Mouse (Mus musculus): Measurements from ENCODE around the gene Ogfod3.

The Ogfod3 gene

DNA sequence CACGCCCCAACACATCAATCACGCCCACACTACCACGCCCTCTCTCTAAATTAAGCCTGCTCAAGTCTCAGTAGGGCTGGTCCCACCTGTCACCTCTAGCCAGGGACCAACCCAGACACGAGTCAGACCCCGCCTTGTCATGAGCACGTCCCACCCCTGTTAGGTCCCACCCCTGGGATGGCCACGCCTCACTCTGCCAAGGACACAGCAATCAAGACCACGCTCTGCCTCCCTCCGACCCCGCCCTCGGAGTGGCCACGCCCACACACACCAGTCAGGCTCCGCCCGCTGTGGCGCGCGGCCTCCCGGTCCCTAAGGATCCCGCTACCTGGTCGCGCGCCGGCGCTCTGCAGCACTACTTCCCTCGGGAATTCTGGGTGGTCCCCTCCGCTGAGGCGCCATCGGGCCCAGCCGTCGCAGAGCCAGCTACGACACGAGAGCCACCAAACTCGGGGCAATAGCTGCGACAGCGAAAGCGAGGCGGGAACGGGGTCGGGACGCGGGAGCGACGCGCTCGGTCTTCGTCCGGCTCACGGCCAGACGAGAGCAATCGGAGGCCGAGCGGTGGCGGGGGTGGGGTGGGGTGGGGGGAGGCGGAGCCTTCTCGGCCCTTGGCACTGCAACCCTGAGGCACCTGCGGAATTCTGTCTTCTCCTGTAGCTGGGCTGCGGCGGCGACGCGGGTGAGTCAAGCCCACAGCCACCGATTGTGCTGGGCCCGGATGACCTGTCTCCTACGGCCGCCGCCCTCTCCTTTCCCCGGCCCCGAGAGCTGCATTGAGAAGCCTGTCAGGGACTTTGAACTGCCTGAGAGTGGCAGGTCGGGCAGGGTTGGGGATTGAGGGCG is at the start of gene Ogfod3, which contains the start of gene Hexdc:
Gene Ogfod3 (minus strand): TSS at position 551 of the 846 bp plus-strand sequence.
Gene Hexdc (plus strand): TSS at position 273 of the 846 bp plus-strand sequence.
- DNase-seq (ENCODE audit: low spot score in 2 of 2): peak; percentile 97

DNA sequence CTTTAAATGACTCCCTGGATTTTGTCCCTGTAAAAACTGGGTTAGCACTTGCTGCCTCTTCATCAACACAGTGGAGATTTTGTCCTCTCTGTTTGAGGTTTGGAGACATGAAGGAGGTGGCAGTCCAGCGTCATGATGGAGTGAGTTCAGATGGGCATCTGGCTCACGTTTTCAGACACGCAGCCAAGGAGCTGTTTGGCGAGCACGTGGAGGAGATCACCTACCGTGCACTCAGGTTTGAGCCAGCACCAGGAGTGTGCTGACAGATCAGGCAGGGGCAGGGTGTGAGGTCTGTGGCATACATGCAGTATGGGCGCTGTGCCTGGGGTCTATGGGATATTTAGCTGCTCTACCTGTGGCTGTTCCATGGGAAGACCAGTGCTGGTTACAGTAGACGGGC is 45.7 kb upstream of the Ogfod3 start:
- DNase-seq (ENCODE audit: low spot score in 2 of 2): no peak

- no peak for DNase-seq (ENCODE audit: low spot score in 2 of 2)
These were observed 35.2 kb upstream of the Ogfod3 start for GRCm38 (mm10) chr11:121239669-121240068.

GRCm38 (mm10) chr11:121237345-121238128 is 33.0 kb upstream of the Ogfod3 start:
- DNase-seq (ENCODE audit: low spot score in 2 of 2): peak in 1 of 2 experiments; percentile 50

- DNase-seq (ENCODE audit: low spot score in 2 of 2): peak; percentile 100
These were observed 32.2 kb upstream of the Ogfod3 start, which contains the start of gene Narf for GRCm38 (mm10) chr11:121236564-121237344. Gene Narf (plus strand): TSS chr11:121237253.

GRCm38 (mm10) chr11:121235475-121236238 is 31.1 kb upstream of the Ogfod3 start:
- peak in 1 of 2 experiments; percentile 50 for DNase-seq (ENCODE audit: low spot score in 2 of 2)

- no peak for DNase-seq (ENCODE audit: low spot score in 2 of 2)
These were observed 28.2 kb upstream of the Ogfod3 start for GRCm38 (mm10) chr11:121232706-121233105.

DNA sequence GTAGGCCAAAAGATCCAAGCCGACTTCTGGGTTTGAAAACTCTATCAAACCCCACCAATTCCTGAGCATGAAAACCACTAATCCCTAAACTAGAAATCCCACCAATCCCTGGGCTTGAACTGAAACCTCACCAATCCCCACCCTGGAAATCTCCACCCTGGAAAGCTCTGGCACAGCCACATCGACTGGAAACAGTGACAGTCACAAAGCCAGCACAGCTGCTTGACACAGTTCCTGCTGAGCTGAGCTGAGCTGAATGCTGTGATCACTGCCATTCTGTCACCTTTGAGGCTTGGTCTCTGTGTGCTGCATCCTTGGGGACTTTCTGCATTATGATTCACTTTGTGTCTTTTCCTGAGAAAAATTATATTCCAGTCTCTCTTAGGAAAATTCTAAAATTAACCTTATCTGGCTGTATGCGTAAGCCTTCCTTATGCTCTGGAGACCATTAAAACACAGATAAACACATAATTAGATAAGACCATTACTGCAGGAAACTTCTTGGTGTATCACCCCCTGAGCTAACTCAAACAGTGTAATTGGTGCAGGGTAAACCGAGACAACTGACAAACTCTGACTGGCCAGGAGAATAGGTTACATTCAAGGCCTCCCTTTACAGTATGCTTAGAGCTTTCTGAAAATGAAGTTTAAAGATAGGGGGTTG is 27.2 kb upstream of the Ogfod3 start:
- DNase-seq (ENCODE audit: low spot score in 2 of 2): no peak

DNA sequence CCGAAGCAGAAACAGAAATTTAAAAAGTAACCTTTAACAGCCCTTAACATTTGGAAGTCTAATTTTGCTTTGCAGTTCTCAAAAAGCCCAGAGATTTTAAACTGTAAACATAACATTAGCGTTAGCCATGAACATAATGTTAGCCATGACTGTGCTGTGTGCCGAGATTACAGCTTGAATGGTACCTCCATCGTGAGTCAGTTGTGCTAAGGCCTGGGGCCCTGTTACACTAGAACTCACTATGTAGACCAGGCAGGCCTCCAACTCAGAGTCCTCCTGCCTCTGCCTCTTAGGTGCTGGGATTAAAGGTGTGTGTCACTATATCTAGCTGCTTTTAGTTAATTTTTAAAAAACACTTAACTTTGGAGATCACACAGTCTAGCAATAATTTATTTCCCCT is 26.7 kb upstream of the Ogfod3 start:
- no peak for DNase-seq (ENCODE audit: low spot score in 2 of 2)

- DNase-seq (ENCODE audit: low spot score in 2 of 2): peak; percentile 74 to 77
These were observed 24.5 kb upstream of the Ogfod3 start, which contains the start of gene Cybc1 for GRCm38 (mm10) chr11:121229018-121229439. Gene Cybc1 (minus strand): TSS chr11:121229322.

DNA sequence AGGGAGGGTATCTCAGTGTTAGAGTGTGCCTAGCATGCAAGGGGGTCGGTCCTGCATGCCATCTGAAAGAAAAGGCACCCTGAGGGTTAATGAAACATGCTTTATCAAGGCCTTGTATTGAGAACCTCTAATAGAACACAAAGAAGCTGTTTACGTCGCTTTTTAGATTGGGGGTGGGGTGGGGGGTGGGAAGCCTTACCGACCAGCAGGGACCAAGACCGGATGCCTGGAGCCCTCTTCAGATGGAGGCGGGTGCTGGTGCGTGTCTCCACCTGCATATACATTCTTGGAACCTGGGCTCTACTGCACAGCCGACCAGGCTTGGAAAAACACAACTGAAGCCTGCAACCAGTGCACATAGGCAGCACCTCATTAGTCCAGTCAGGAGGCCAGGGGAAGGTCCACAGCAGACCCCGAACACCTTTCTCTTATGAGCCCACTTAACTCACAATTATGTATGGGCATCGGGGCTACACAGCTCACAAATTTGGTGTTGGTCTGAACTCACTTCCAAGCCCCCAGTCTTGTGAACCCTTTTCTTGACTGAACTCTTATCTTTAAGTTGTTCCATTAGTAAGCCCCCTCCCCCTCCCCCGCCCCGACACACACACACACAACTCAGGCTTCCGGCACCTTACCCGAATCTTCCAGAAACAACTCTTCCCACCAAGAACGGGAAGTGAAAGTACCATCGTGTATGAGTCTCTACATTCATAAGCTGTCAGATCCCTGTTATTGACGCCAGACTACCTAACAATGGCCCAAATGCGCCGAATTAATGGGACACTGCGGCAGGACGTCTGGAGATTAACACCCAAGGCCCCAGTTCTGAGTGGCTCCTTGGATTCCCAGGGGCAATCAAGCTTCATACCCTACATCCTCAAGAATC is 23.9 kb upstream of the Ogfod3 start:
- DNase-seq (ENCODE audit: low spot score in 2 of 2): no peak

- DNase-seq (ENCODE audit: low spot score in 2 of 2): peak in 1 of 2 experiments; percentile 42
These were observed 17.0 kb upstream of the Ogfod3 start for GRCm38 (mm10) chr11:121221321-121222010.

GRCm38 (mm10) chr11:121220771-121221170 is 16.3 kb upstream of the Ogfod3 start:
- no peak for DNase-seq (ENCODE audit: low spot score in 2 of 2)

DNA sequence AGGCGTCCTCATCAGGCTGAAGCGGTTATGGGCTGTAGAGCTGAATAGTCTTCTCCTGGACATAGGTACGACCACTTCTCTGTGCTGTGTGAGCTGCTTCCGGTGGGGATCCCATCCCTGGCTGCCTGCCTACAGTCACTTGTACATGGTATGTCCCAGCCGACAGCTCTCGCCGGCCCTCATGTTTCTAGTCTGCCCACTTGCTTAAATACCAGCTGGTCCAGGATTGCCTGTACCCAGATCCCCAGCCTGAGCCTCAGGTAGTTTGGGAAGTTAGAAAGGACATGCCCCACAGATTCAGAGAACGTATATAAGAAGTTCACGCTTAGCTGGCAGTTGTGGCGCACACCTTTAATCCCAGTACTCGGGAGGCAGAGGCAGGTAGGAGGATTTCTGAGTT is 15.3 kb upstream of the Ogfod3 start:
- no peak for DNase-seq (ENCODE audit: low spot score in 2 of 2)

- no peak for DNase-seq (ENCODE audit: low spot score in 2 of 2)
These were observed 12.3 kb upstream of the Ogfod3 start for GRCm38 (mm10) chr11:121216831-121217230.

GRCm38 (mm10) chr11:121203859-121204160 is 701 bp downstream of the Ogfod3 start:
- DNase-seq (ENCODE audit: low spot score in 2 of 2): no peak

DNA sequence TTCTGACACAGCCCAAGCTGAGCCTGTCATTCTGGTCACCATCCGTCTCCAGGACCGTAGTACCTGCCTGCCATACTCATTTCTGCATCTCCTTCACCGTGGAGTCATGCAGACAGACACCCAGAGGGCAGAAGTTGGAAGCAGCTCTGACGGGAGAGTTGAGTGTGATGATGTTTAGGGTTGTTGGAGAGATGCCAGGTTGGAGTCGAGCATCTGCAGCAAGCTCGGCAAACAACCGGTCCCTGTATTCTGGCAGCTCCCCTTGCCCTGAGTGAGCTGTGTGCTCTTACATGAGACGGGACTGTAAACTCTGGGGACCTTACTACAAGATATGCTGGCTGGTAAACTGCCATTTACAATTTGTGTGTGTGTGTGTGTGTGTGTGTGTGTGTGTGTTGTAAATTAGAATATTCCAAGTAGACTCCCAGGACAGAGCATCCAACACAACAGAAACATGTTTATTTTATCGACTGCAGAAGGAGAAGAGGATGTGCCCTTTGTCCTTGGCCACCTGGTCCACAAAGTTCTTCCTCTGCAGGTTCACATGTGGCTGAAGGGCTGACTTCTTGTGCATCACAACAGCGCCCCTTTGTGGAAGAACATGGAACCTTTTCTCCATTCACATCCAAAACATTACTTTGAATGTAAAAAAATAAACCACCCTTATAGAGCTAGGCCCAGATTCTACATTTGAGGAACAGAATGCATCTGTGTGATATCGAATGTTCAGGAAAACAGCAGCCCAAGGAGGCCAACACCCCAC is 2.9 kb downstream of the Ogfod3 start:
- peak; percentile 55 to 61 for DNase-seq (ENCODE audit: low spot score in 2 of 2)

DNA sequence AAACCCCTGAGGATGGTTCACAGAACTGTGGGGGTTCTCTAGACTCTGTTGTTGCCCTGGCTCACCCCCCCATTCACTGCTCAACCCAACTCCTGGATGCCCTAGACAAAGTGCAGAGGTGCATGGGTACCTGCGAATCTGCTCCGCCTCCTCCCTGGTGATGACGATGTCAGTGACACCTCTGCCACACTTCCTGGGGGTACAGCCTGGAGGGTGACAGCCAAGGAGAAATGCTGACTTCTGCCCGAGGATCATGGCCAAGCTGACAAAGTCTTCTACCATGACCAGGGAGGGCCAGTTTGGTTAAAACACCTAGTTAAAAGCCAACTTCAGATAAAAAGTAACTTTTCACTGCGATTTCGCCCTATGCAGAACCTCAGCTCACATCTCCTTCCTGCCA is 3.7 kb downstream of the Ogfod3 start:
- no peak for DNase-seq (ENCODE audit: low spot score in 2 of 2)
